Mouse (Mus musculus) heart, adult 2 months (tissue): ENCODE measurements around the gene Olfr1181. TPM values are rescaled to one million over a fixed set of nuclear protein-coding genes. Genes with fewer than 3 reads are reported as not detected.
"Not testable (repeated sequence)": the region's sequence is repeated elsewhere in the genome, so short reads cannot be mapped to it uniquely, and the experiment has no call there.

Source experiments
- DNase-seq, 2 experiments: peaks; one replicate each; pipeline ENCODE4 v3.0.0; 2021
- H3K27ac ChIP-seq: fragments of 200-600 bp; 2 replicates; pipeline ENCODE4 v1.8.1; 2022
- H3K27me3 ChIP-seq: fragments of 200-500 bp; 2 replicates; pipeline ENCODE4 v1.6.1; 2012; ENCODE audit warnings: mild to moderate bottlenecking, low read length, inconsistent platforms, mixed read lengths; ENCODE audit not compliant: control insufficient read depth, insufficient read depth
- H3K36me3 ChIP-seq: fragments of 200-500 bp; 2 replicates; pipeline ENCODE4 v1.6.1; 2012; ENCODE audit warnings: low read length, inconsistent platforms; ENCODE audit not compliant: control insufficient read depth, insufficient read depth
- H3K4me1 ChIP-seq: fragments of 200-500 bp; 2 replicates; pipeline ENCODE4 v1.6.1; 2011; ENCODE audit warnings: low read length; ENCODE audit not compliant: control insufficient read depth, insufficient read depth
- H3K4me3 ChIP-seq: fragments of 200-600 bp; 2 replicates; pipeline ENCODE4 v1.8.1; 2022
- H3K79me2 ChIP-seq: fragments of 200-500 bp; replicated peaks from 2 replicates; pipeline ENCODE4 v1.6.1; 2012; ENCODE audit warnings: mild to moderate bottlenecking, inconsistent platforms, low read length, moderate library complexity, mixed read lengths; ENCODE audit not compliant: control insufficient read depth, insufficient read depth
- H3K9ac ChIP-seq: fragments of 200-500 bp; 2 replicates; pipeline ENCODE4 v1.6.1; 2012; ENCODE audit warnings: low read depth, mild to moderate bottlenecking, control low read depth, inconsistent platforms, low read length, mixed read lengths
- CTCF ChIP-seq: fragments of 200-600 bp; IDR thresholded peaks from 2 replicates; pipeline ENCODE4 v1.8.1; 2022; ENCODE audit warnings: antibody characterized with exemption, mild to moderate bottlenecking, moderate library complexity
- EP300 ChIP-seq: fragments of 200-500 bp; IDR thresholded peaks from 2 replicates; pipeline ENCODE4 v1.6.1; 2011; ENCODE audit warnings: low read depth, low read length, control low read depth; ENCODE audit not compliant: insufficient read depth
- POLR2A ChIP-seq: fragments of 200-500 bp; IDR thresholded peaks from 2 replicates; pipeline ENCODE4 v1.6.1; 2011; ENCODE audit warnings: mild to moderate bottlenecking, low read depth, low read length, control low read depth; ENCODE audit not compliant: insufficient read depth
- WGBS: fragments of 180-500 bp; shearing (Covaris S2); methylation state at CpG from one replicate; pipeline ENCODE4 v1.1.7; 2018; 5-methylcytosine and 5-hydroxymethylcytosine counted together
- intact Hi-C: fragments of 180-260 bp; cut with DNase I; formaldehyde crosslinking; loops from one replicate; pipeline ENCODE4 v1.15.1; 2025
- long read RNA-seq: library from polyadenylated mRNA; stranded (forward); transcript quantifications from one replicate; pipeline ENCODE4 v2.0.0, GENCODE M21; 2021
- polyA plus RNA-seq: library from polyadenylated mRNA; depleted of rRNA; stranded (reverse); fragments of >200 nt; gene quantifications from 2 replicates; pipeline ENCODE4 v1.2.3, GENCODE M21; 2012; rRNA removed
- total RNA-seq, 2 experiments: library from RNA; stranded (reverse); gene quantifications; 2 replicates each; pipeline ENCODE4 v1.2.3; 2021

The Olfr1181 gene
- total RNA-seq, result not detected
- not detected in 2 replicates for polyA plus RNA-seq
- long read RNA-seq, result 0 reads

DNA sequence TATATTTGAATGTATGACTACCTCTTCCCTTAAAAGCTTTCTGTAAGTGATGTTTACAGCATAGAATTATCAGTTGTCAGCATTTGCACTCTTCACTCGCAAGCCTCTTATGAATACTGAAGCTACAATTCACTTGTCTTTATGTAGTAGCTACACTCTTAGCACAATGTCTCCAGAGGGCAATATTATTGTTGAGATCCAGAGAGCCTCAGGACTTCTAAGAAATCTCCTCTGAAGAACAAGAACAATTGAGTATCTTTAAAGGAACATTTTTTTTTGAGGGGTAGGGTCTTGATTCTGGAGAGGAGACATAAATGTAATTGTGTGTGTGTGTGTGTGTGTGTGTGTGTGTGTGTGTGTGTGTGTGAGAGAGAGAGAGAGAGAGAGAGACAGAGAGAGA is at the start of gene Olfr1181:
TSS of gene Olfr1181 (minus strand) at position 101 of the 400 bp plus-strand sequence.
- intact Hi-C loops, result no loop called here
- DNase-seq, result no peak
- WGBS, result 66% methylated on average over 1 of the region's 1 CpGs
- Histone ChIP-seq H3K27ac (no peak within 1 kb of the TSS), H3K4me1 (no peaks in the 10 kb centered on the region), H3K27me3 (no peaks in the 10 kb centered on the region), H3K36me3 (no peaks in the 10 kb centered on the region), H3K79me2 (no peaks in the 10 kb centered on the region), H3K9ac (no peak within 1 kb of the TSS), H3K4me3 (no peak within 1 kb of the TSS)
- TF ChIP-seq POLR2A (no peak), EP300 (no peak), CTCF (no peak)

DNA sequence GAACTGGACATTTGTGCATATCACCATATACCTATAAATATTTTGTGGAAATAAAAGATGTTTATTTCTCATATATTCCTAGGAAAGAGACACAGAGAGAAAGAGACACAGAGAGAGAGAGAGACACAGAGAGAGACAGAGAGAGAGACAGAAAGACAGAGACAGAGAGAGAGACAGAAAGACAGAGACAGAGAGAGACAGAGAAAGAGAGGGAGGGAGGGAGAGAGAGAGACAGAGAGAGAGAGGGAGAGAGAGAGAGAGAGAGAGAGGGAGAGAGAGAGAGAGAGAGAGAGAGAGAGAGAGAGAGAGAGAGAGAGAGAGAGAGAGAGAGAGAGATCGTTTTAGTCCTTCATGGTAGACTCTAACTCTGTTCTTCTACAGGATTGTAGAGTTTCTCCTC is 28.6 kb upstream of the Olfr1181 start, which contains the start of gene Olfr1183:
TSS of gene Olfr1183 (plus strand) at position 301 of the 400 bp plus-strand sequence.
- H3K27ac ChIP-seq, H3K9ac ChIP-seq, H3K36me3 ChIP-seq, intact Hi-C loops, H3K4me3 ChIP-seq, DNase-seq, H3K4me1 ChIP-seq, H3K27me3 ChIP-seq, H3K79me2 ChIP-seq: not testable (repeated sequence)
- 78% methylated on average over 1 of the region's 1 CpGs for WGBS

DNA sequence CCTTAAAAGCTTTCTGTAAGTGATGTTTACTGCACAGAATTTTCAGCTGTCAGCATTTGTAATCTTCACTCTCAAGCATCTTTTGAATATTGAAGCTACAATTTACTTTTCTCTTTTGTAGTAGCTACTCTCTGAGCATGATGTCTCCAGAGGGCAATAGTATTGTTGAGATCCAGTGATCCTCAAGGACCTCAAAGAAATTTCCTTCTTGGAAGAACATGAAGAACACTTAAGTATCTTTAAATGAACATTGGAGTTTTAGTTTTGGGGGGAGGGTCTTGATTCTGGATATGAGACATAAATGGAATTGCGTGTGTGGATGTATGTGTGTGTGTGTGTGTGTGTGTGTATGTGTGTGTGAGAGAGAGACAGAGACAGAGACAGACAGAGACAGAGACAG is 23.1 kb upstream of the Olfr1181 start, which contains the start of gene Gm13757:
TSS of gene Gm13757 (minus strand) at position 101 of the 400 bp plus-strand sequence.
- TF ChIP-seq EP300, result no peak
- TF ChIP-seq POLR2A, result no peak
- no peak for TF ChIP-seq CTCF
- no peak within 1 kb of the TSS for H3K9ac ChIP-seq
- WGBS, result 73% methylated on average over 1 of the region's 1 CpGs
- H3K27ac ChIP-seq, result no peak within 1 kb of the TSS
- intact Hi-C loops, result no loop called here
- no peaks in the 10 kb centered on the region for H3K4me1 ChIP-seq
- H3K79me2 ChIP-seq, result no peaks in the 10 kb centered on the region
- H3K27me3 ChIP-seq, result no peaks in the 10 kb centered on the region
- no peak for DNase-seq
- no peak within 1 kb of the TSS for H3K4me3 ChIP-seq
- no peaks in the 10 kb centered on the region for H3K36me3 ChIP-seq

DNA sequence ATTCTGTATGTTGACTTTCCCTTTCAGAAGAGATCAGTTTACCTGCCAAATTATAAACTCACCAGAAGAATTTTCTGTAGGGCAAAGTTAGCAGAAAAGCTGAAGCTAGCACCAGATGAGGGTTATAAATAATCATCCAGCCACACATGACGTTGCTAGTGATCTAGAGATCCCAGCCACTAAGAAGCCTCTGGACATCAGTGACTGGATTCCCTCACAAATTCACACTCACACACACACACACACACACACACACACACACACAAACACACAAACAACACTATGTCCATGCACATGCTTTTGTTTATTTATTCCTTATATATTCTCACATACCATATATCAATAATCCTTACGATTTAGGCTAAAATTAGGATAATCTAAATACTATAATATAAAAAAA is 6.9 kb downstream of the Olfr1181 start, which contains the start of gene Olfr1180:
TSS of gene Olfr1180 (minus strand) at position 101 of the 400 bp plus-strand sequence.
- no peak within 1 kb of the TSS for H3K4me3 ChIP-seq
- DNase-seq, result no peak

DNA sequence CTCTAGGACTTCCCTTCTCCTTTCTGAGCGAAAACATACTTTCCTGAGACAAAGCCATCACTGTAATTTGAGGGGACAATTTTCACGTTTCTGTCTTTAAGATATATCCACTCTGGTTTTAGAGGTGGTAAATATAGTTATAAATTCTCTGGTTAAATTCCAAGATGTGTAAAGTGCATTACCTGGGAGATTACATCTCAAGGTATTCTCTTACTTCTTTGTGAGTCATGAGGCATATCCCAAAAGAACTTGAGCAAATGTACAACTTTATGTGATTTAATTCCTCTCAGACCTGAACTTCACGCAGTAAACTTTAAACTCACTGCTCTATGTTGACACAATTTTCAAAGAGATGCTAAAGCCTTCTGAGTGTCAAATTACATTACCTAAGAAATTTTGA is 19.6 kb downstream of the Olfr1181 start, which contains the start of gene Olfr1179:
TSS of gene Olfr1179 (minus strand) at position 101 of the 400 bp plus-strand sequence.
- intact Hi-C loops, result no loop called here
- 71% methylated on average over 3 of the region's 3 CpGs for WGBS
- no peak within 1 kb of the TSS for H3K9ac ChIP-seq

More for the DNA sequence above, 6.9 kb downstream of the Olfr1181 start, which contains the start of gene Olfr1180:
- Histone ChIP-seq H3K9ac (no peak within 1 kb of the TSS), H3K27ac (no peak within 1 kb of the TSS), H3K79me2 (no peaks in the 10 kb centered on the region), H3K36me3 (no peaks in the 10 kb centered on the region), H3K4me1 (no peaks in the 10 kb centered on the region), H3K27me3 (no peaks in the 10 kb centered on the region)
- intact Hi-C loops, result no loop called here
- 57% methylated on average over 2 of the region's 2 CpGs for WGBS
- no peak for TF ChIP-seq EP300
- no peak for TF ChIP-seq POLR2A
- TF ChIP-seq CTCF, result no peak

DNA sequence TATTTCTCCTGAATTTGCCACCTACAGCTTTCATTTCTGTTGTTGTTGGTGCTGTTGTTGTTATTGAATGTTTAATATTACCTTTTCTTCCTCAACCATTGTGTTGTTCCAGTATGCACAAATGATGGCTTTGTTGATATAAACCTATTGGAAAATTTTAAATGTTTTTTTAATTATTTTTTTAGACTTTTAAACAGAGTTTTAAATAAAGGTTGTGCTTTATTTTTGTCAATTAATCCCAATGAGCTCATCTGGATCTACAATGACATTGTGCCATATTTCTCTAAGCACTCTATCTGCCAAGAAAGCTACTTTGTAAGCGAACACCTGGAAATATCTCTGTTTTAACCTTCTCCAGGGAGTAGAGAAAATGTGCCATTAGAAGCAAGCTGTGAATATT is 39.2 kb downstream of the Olfr1181 start, which contains the start of gene Olfr1178:
TSS of gene Olfr1178 (plus strand) at position 301 of the 400 bp plus-strand sequence.
- WGBS, result 53% methylated on average over 1 of the region's 1 CpGs
- Histone ChIP-seq H3K79me2 (no peaks in the 10 kb centered on the region), H3K9ac (no peak within 1 kb of the TSS), H3K4me1 (no peaks in the 10 kb centered on the region), H3K27me3 (no peaks in the 10 kb centered on the region), H3K36me3 (no peaks in the 10 kb centered on the region), H3K4me3 (no peak within 1 kb of the TSS), H3K27ac (no peak within 1 kb of the TSS)
- no peak for DNase-seq
- TF ChIP-seq POLR2A (no peak), EP300 (no peak), CTCF (no peak)
- intact Hi-C loops, result no loop called here

More for the DNA sequence above, 19.6 kb downstream of the Olfr1181 start, which contains the start of gene Olfr1179:
- TF ChIP-seq CTCF (no peak), POLR2A (no peak), EP300 (no peak)
- Histone ChIP-seq H3K4me3 (no peak within 1 kb of the TSS), H3K79me2 (no peaks in the 10 kb centered on the region), H3K27me3 (no peaks in the 10 kb centered on the region), H3K27ac (no peak within 1 kb of the TSS), H3K4me1 (no peaks in the 10 kb centered on the region), H3K36me3 (no peaks in the 10 kb centered on the region)
- DNase-seq, result no peak

Other genes starting within 250 kb of the Olfr1181 start
- gene Olfr1168, start 244.3 kb downstream of the Olfr1181 start, total RNA-seq, result not detected
- gene Olfr1168, start 244.3 kb downstream of the Olfr1181 start, polyA plus RNA-seq, result not detected in 2 replicates
- gene Olfr1170, start 197.8 kb downstream of the Olfr1181 start, total RNA-seq, result not detected
- not detected in 2 replicates for gene Olfr1170, start 197.8 kb downstream of the Olfr1181 start, polyA plus RNA-seq
- not detected for gene Olfr1173, start 146.3 kb downstream of the Olfr1181 start, total RNA-seq
- gene Olfr1173, start 146.3 kb downstream of the Olfr1181 start, polyA plus RNA-seq, result not detected in 2 replicates
- gene Olfr1174-ps, start 111.0 kb downstream of the Olfr1181 start, total RNA-seq, result not detected
- gene Olfr1174-ps, start 111.0 kb downstream of the Olfr1181 start, polyA plus RNA-seq, result not detected in 2 replicates
- not detected for gene Olfr1175-ps, start 99.0 kb downstream of the Olfr1181 start, total RNA-seq
- gene Olfr1175-ps, start 99.0 kb downstream of the Olfr1181 start, polyA plus RNA-seq, result not detected in 2 replicates
- not detected for gene Olfr1176, start 89.5 kb downstream of the Olfr1181 start, total RNA-seq
- not detected in 2 replicates for gene Olfr1176, start 89.5 kb downstream of the Olfr1181 start, polyA plus RNA-seq
- not detected for gene Olfr1177-ps, start 79.7 kb downstream of the Olfr1181 start, total RNA-seq
- gene Olfr1177-ps, start 79.7 kb downstream of the Olfr1181 start, polyA plus RNA-seq, result not detected in 2 replicates
- gene Olfr1178, start 39.1 kb downstream of the Olfr1181 start, total RNA-seq, result not detected
- not detected in 2 replicates for gene Olfr1178, start 39.1 kb downstream of the Olfr1181 start, polyA plus RNA-seq
- gene Olfr1179, start 19.7 kb downstream of the Olfr1181 start, total RNA-seq, result not detected
- not detected in 2 replicates for gene Olfr1179, start 19.7 kb downstream of the Olfr1181 start, polyA plus RNA-seq
- gene Olfr1180, start 7.0 kb downstream of the Olfr1181 start, total RNA-seq, result not detected
- gene Olfr1180, start 7.0 kb downstream of the Olfr1181 start, polyA plus RNA-seq, result not detected in 2 replicates
- gene Gm13757, start 23.0 kb upstream of the Olfr1181 start, total RNA-seq, result not detected
- not detected in 2 replicates for gene Gm13757, start 23.0 kb upstream of the Olfr1181 start, polyA plus RNA-seq
- not detected for gene Olfr1183, start 28.7 kb upstream of the Olfr1181 start, total RNA-seq
- not detected in 2 replicates for gene Olfr1183, start 28.7 kb upstream of the Olfr1181 start, polyA plus RNA-seq
- not detected for gene Olfr1184, start 57.4 kb upstream of the Olfr1181 start, total RNA-seq
- gene Olfr1184, start 57.4 kb upstream of the Olfr1181 start, polyA plus RNA-seq, result not detected in 2 replicates
- gene Olfr1185-ps1, start 67.1 kb upstream of the Olfr1181 start, total RNA-seq, result not detected
- gene Olfr1185-ps1, start 67.1 kb upstream of the Olfr1181 start, polyA plus RNA-seq, result not detected in 2 replicates
- gene Olfr1186, start 92.4 kb upstream of the Olfr1181 start, total RNA-seq, result not detected
- not detected in 2 replicates for gene Olfr1186, start 92.4 kb upstream of the Olfr1181 start, polyA plus RNA-seq
- gene Olfr1188, start 130.8 kb upstream of the Olfr1181 start, total RNA-seq, result not detected
- not detected in 2 replicates for gene Olfr1188, start 130.8 kb upstream of the Olfr1181 start, polyA plus RNA-seq
- not detected for gene Olfr1189, start 160.3 kb upstream of the Olfr1181 start, total RNA-seq
- gene Olfr1189, start 160.3 kb upstream of the Olfr1181 start, polyA plus RNA-seq, result not detected in 2 replicates
- gene Olfr1191-ps1, start 214.4 kb upstream of the Olfr1181 start, total RNA-seq, result not detected
- not detected in 2 replicates for gene Olfr1191-ps1, start 214.4 kb upstream of the Olfr1181 start, polyA plus RNA-seq
- not detected for gene Olfr1192-ps1, start 222.3 kb upstream of the Olfr1181 start, total RNA-seq
- not detected in 2 replicates for gene Olfr1192-ps1, start 222.3 kb upstream of the Olfr1181 start, polyA plus RNA-seq
- gene Olfr1193, start 249.5 kb upstream of the Olfr1181 start, total RNA-seq, result not detected
- gene Olfr1193, start 249.5 kb upstream of the Olfr1181 start, polyA plus RNA-seq, result not detected in 2 replicates